Comparison of ENCODE assay signal across 9 mouse cellular contexts in genomic region chr2:119304798-119305208, GRCm38 (mm10). TPM values are rescaled to one million over a fixed set of nuclear protein-coding genes. Genes with fewer than 3 reads are reported as not detected.
A peak's percentile ranks its signal among the peaks of the same experiment; 100 is the strongest.
DNase-seq lines count a peak whose midpoint lies in the region; ATAC-seq and TF ChIP-seq lines count a peak whose summit lies in the region.
"Had no signal": no experiment of that assay in that cellular context is flagged by ENCODE, and none has a peak within 500 bp of the region (broad histone marks: within the 10 kb centered on the region; RNA-seq: fewer than 3 reads in every experiment).

No protein-coding gene starts in this region.

- peak; percentile 46; the same call in 1 of the 2 replicates for ATAC-seq in limb, embryonic 11.5 days (ENCODE audit: insufficient number of reproducible peaks, low FRiP score, low TSS enrichment, low read depth)
- ATAC-seq in midbrain, embryonic 16.5 days: peak; percentile 67
- ATAC-seq in cerebellum, adult (ENCODE audit: insufficient number of reproducible peaks, low FRiP score, low TSS enrichment): no peak

- peak overlapping the region; percentile 48; the same call in 1 of the 2 replicates for H3K27ac ChIP-seq in gastrocnemius, adult 2 months
- H3K27ac ChIP-seq in limb, embryonic 11.5 days (replicated peaks; ENCODE audit: low read depth, low read length): no peak overlapping the region
- H3K27ac ChIP-seq in midbrain, embryonic 16.5 days (ENCODE audit: low read length): no peak overlapping the region

- H3K27me3 ChIP-seq in limb, embryonic 11.5 days (ENCODE audit: control insufficient read depth, insufficient read depth, low read length): no peaks in the 10 kb centered on the region
- H3K27me3 ChIP-seq in midbrain, embryonic 16.5 days (ENCODE audit: control insufficient read depth, insufficient read depth, low read depth, low read length): no peaks in the 10 kb centered on the region
- H3K27me3 ChIP-seq: CH12.LX had no signal

- H3K4me1 ChIP-seq in limb, embryonic 11.5 days (ENCODE audit: control insufficient read depth, insufficient read depth, low read length): peaks cover 27% of the 10 kb centered on the region
- peaks cover 2% of the 10 kb centered on the region for H3K4me1 ChIP-seq in midbrain, embryonic 16.5 days (ENCODE audit: control insufficient read depth, insufficient read depth, low read length)

- no peak overlapping the region for H3K4me2 ChIP-seq in limb, embryonic 11.5 days (ENCODE audit: low read depth, severe bottlenecking)
- H3K4me2 ChIP-seq in midbrain, embryonic 16.5 days (ENCODE audit: low read length): no peak overlapping the region

- no peak for DNase-seq in gastrocnemius, adult 2 months
- DNase-seq in gastrocnemius, postnatal 4 days (ENCODE audit: low spot score in 2 of 2): no peak
- peak; percentile 56 to 64 for DNase-seq in heart, postnatal 14 days
- DNase-seq in limb, embryonic 11.5 days (ENCODE audit: low spot score): peak; percentile 68
- DNase-seq in thymus, postnatal 10 days (ENCODE audit: low spot score in 2 of 2): no peak
- DNase-seq in spleen, postnatal 14 days (ENCODE audit: low spot score in 2 of 2): no peak

- intact Hi-C loops in gastrocnemius, adult 2 months (cut with DNase I): no loop called here
- intact Hi-C loops in heart, postnatal 14 days (cut with DNase I): no loop called here

- 3% methylated on average over 3 of the region's 3 CpGs for WGBS in limb, embryonic 11.5 days
- WGBS in midbrain, embryonic 16.5 days: 19% methylated on average over 3 of the region's 3 CpGs

- no peak for TF ChIP-seq CTCF in gastrocnemius, adult 2 months (IDR thresholded peaks at IDR 0.05)

- no peaks in the 10 kb centered on the region for H3K9me3 ChIP-seq in limb, embryonic 11.5 days (ENCODE audit: control insufficient read depth, low read length)
- no peaks in the 10 kb centered on the region for H3K9me3 ChIP-seq in midbrain, embryonic 16.5 days (replicated peaks; ENCODE audit: control insufficient read depth, low read length, poor library complexity, severe bottlenecking)

- no peaks in the 10 kb centered on the region; the same call in 1 of the 2 replicates for H3K36me3 ChIP-seq in limb, embryonic 11.5 days (ENCODE audit: control insufficient read depth, insufficient read depth, low read length)
- H3K36me3 ChIP-seq in midbrain, embryonic 16.5 days (ENCODE audit: control insufficient read depth, insufficient read depth, low read length): no peaks in the 10 kb centered on the region

- H3K4me3 ChIP-seq in gastrocnemius, adult 2 months: no peak overlapping the region
- H3K4me3 ChIP-seq in limb, embryonic 11.5 days (ENCODE audit: low read depth, low read length): no peak overlapping the region
- H3K4me3 ChIP-seq in midbrain, embryonic 16.5 days (ENCODE audit: low read depth, low read length): no peak overlapping the region

- no peak overlapping the region for H3K9ac ChIP-seq in limb, embryonic 11.5 days (ENCODE audit: low read length)
- H3K9ac ChIP-seq in midbrain, embryonic 16.5 days (ENCODE audit: low read depth, low read length): no peak overlapping the region; the same call in 1 of the 2 replicates

RNA-seq across cellular contexts. Expression of gene Vps18, which starts 16.3 kb away (rescaled TPM):
- 10 to 100 TPM; 10.9 to 11.7 TPM for total RNA-seq in gastrocnemius, adult 2 months (2021)
- total RNA-seq in gastrocnemius, postnatal 4 days (2021): 10 to 100 TPM; 12.6 to 13.0 TPM
- 10 to 100 TPM; 12.8 to 13.3 TPM for total RNA-seq in heart, postnatal 14 days (2021)
- polyA plus RNA-seq in limb, embryonic 11.5 days (2014; fragmentation: Nextera tagmentation; extraction: Ambion mirVana): 12.1 and 14.6 TPM in 2 replicates
- 30.2 and 31.7 TPM in 2 replicates for polyA plus RNA-seq in midbrain, embryonic 16.5 days (2015; fragmentation: Nextera tagmentation; extraction: Ambion mirVana)

RNA-seq across cellular contexts. Expression of gene Dll4, which starts 20.8 kb away (rescaled TPM):
- total RNA-seq in gastrocnemius, adult 2 months (2021): 1 to 10 TPM; 3.8 to 4.8 TPM
- 10 to 100 TPM; 13.7 to 13.9 TPM for total RNA-seq in gastrocnemius, postnatal 4 days (2021)
- 10 to 100 TPM; 19.5 to 22.3 TPM for total RNA-seq in heart, postnatal 14 days (2021)
- polyA plus RNA-seq in limb, embryonic 11.5 days (2014; fragmentation: Nextera tagmentation; extraction: Ambion mirVana): 3.1 and 3.4 TPM in 2 replicates
- 4.4 and 5.0 TPM in 2 replicates for polyA plus RNA-seq in midbrain, embryonic 16.5 days (2015; fragmentation: Nextera tagmentation; extraction: Ambion mirVana)

RNA-seq across cellular contexts. Expression of gene Rhov, which starts 33.7 kb away (rescaled TPM):
- not detected for total RNA-seq in gastrocnemius, adult 2 months (2021)
- under 1 TPM in 1 of 2 experiments, not detected in 1; 0.16 TPM for total RNA-seq in gastrocnemius, postnatal 4 days (2021)
- total RNA-seq in heart, postnatal 14 days (2021): not detected
- polyA plus RNA-seq in limb, embryonic 11.5 days (2014; fragmentation: Nextera tagmentation; extraction: Ambion mirVana): 2.7 and 4.3 TPM in 2 replicates
- polyA plus RNA-seq in midbrain, embryonic 16.5 days (2015; fragmentation: Nextera tagmentation; extraction: Ambion mirVana): 47.5 and 53.8 TPM in 2 replicates

RNA-seq across cellular contexts. Expression of gene Chac1, which starts 46.2 kb away (rescaled TPM):
- 10 to 100 TPM; 30.1 to 90.4 TPM for total RNA-seq in gastrocnemius, adult 2 months (2021)
- under 1 TPM; 0.65 to 0.88 TPM for total RNA-seq in gastrocnemius, postnatal 4 days (2021)
- total RNA-seq in heart, postnatal 14 days (2021): 10 to 100 TPM; 12.8 to 13.0 TPM
- polyA plus RNA-seq in limb, embryonic 11.5 days (2014; fragmentation: Nextera tagmentation; extraction: Ambion mirVana): 0.57 and 0.69 TPM in 2 replicates
- 9.5 and 10.5 TPM in 2 replicates for polyA plus RNA-seq in midbrain, embryonic 16.5 days (2015; fragmentation: Nextera tagmentation; extraction: Ambion mirVana)

Comparison
In these comparisons a context has a peak if more than half of its experiments do, and no peak if none do; other contexts are left out.
1. DNase-seq: peak in heart, postnatal 14 days (2 of 2) and limb, embryonic 11.5 days (single experiment); none in gastrocnemius, adult 2 months (single experiment), gastrocnemius, postnatal 4 days (0 of 2), thymus, postnatal 10 days (0 of 2) and spleen, postnatal 14 days (0 of 2).